Mouse (Mus musculus): ENCODE measurements around the gene Gdf7. TPM values are rescaled to one million over a fixed set of nuclear protein-coding genes. Genes with fewer than 3 reads are reported as not detected.

Gdf7 gene
- polyA plus RNA-seq, 1 experiment from 2014 or later: 2.3 TPM

GRCm38 (mm10) chr12:8325245-8325942 lies 23.6 kb upstream of the Gdf7 start:
- Histone ChIP-seq H3K9me3 (replicated peaks) (no peaks in the 10 kb centered on the region), H3K9ac (no peak overlapping the region), H3K36me3 (peaks cover 19% of the 10 kb centered on the region), H3K27me3 (no peaks in the 10 kb centered on the region), H3K4me1 (peaks cover 12% of the 10 kb centered on the region), H3K27ac (no peak overlapping the region), H3K4me2 (replicated peaks) (no peak overlapping the region), H3K4me3 (no peak overlapping the region)
- ATAC-seq (ENCODE audit: low FRiP score): no peak
- 93% methylated on average over 13 of the region's 13 CpGs for WGBS

GRCm38 (mm10) chr12:8324086-8324485 lies 22.3 kb upstream of the Gdf7 start:
- WGBS: 88% methylated on average over 10 of the region's 10 CpGs
- Histone ChIP-seq H3K27me3 (no peaks in the 10 kb centered on the region), H3K4me3 (no peak overlapping the region), H3K4me1 (peaks cover 12% of the 10 kb centered on the region), H3K4me2 (replicated peaks) (no peak overlapping the region), H3K36me3 (peaks cover 25% of the 10 kb centered on the region), H3K9ac (no peak overlapping the region), H3K9me3 (replicated peaks) (no peaks in the 10 kb centered on the region), H3K27ac (no peak overlapping the region)
- no peak for ATAC-seq (ENCODE audit: low FRiP score)

- H3K4me3 ChIP-seq: no peak overlapping the region
- H3K27me3 ChIP-seq: no peaks in the 10 kb centered on the region
- no peaks in the 10 kb centered on the region for H3K4me1 ChIP-seq
- no peak overlapping the region for H3K27ac ChIP-seq
- no peaks in the 10 kb centered on the region for H3K9me3 ChIP-seq (replicated peaks)
- no peak overlapping the region for H3K9ac ChIP-seq
- H3K4me2 ChIP-seq (replicated peaks): no peak overlapping the region
- no peak for ATAC-seq (ENCODE audit: low FRiP score)
- peaks cover 35% of the 10 kb centered on the region for H3K36me3 ChIP-seq
- 95% methylated on average over 10 of the region's 10 CpGs for WGBS
Observed at GRCm38 (mm10) chr12:8321506-8321905, 19.8 kb upstream of the Gdf7 start.

- Histone ChIP-seq H3K4me3 (no peak overlapping the region), H3K9ac (no peak overlapping the region)
- WGBS: 53% methylated on average over 5 of the region's 5 CpGs
Observed at GRCm38 (mm10) chr12:8320084-8320713, 18.4 kb upstream of the Gdf7 start.

GRCm38 (mm10) chr12:8316541-8316940 lies 14.8 kb upstream of the Gdf7 start:
- peaks cover 23% of the 10 kb centered on the region for H3K36me3 ChIP-seq
- WGBS: 84% methylated on average over 5 of the region's 5 CpGs

More at GRCm38 (mm10) chr12:8320084-8320713, 18.4 kb upstream of the Gdf7 start:
- Histone ChIP-seq H3K4me1 (no peaks in the 10 kb centered on the region), H3K9me3 (replicated peaks) (no peaks in the 10 kb centered on the region), H3K27ac (no peak overlapping the region), H3K4me2 (replicated peaks) (no peak overlapping the region), H3K36me3 (peaks cover 35% of the 10 kb centered on the region), H3K27me3 (no peaks in the 10 kb centered on the region)
- ATAC-seq (ENCODE audit: low FRiP score): peak; percentile 26; the same call in 1 of the 2 replicates

GRCm38 (mm10) chr12:8313773-8314172 lies 12.0 kb upstream of the Gdf7 start:
- peaks cover 15% of the 10 kb centered on the region for H3K4me1 ChIP-seq
- peak overlapping the region; percentile 70 for H3K9ac ChIP-seq
- H3K4me2 ChIP-seq (replicated peaks): peak overlapping the region; percentile 66
- H3K4me3 ChIP-seq: peak overlapping the region; percentile 61
- H3K27me3 ChIP-seq: peaks cover 24% of the 10 kb centered on the region
- peak; percentile 24; the same call in 1 of the 2 replicates for ATAC-seq (ENCODE audit: low FRiP score)
- H3K36me3 ChIP-seq: peaks cover 12% of the 10 kb centered on the region; the same call in 1 of the 2 replicates
- no peak overlapping the region for H3K27ac ChIP-seq
- no peaks in the 10 kb centered on the region for H3K9me3 ChIP-seq (replicated peaks)
- WGBS: 22% methylated on average over 12 of the region's 12 CpGs

More at GRCm38 (mm10) chr12:8316541-8316940, 14.8 kb upstream of the Gdf7 start:
- H3K27ac ChIP-seq: no peak overlapping the region
- no peak for ATAC-seq (ENCODE audit: low FRiP score)
- no peak overlapping the region for H3K4me3 ChIP-seq
- H3K4me1 ChIP-seq: peaks cover 7% of the 10 kb centered on the region; the same call in 1 of the 2 replicates
- H3K9me3 ChIP-seq (replicated peaks): no peaks in the 10 kb centered on the region
- no peak overlapping the region for H3K9ac ChIP-seq
- H3K4me2 ChIP-seq (replicated peaks): no peak overlapping the region
- H3K27me3 ChIP-seq: peaks cover 7% of the 10 kb centered on the region; the same call in 1 of the 2 replicates

- H3K27me3 ChIP-seq: peaks cover 24% of the 10 kb centered on the region
- H3K4me2 ChIP-seq (replicated peaks): peak within 1 kb of the TSS; percentile 66
- peaks cover 8% of the 10 kb centered on the region; the same call in 1 of the 2 replicates for H3K36me3 ChIP-seq
- peaks cover 15% of the 10 kb centered on the region for H3K4me1 ChIP-seq
- 0 out of 2 replicates have a peak within 1 kb of the TSS, but pooled peaks have one; percentile 24 for H3K27ac ChIP-seq
- H3K9me3 ChIP-seq (replicated peaks): no peaks in the 10 kb centered on the region
- 1% methylated on average over 37 of the region's 38 CpGs for WGBS
- peak within 1 kb of the TSS; percentile 70 for H3K9ac ChIP-seq
- peak within 1 kb of the TSS; percentile 61 for H3K4me3 ChIP-seq
- peak; percentile 82 for ATAC-seq (ENCODE audit: low FRiP score)
Observed at GRCm38 (mm10) chr12:8313270-8313771, 11.6 kb upstream of the Gdf7 start, which contains the start of gene Hs1bp3. Gene Hs1bp3 (plus strand): TSS chr12:8313432.

GRCm38 (mm10) chr12:8312266-8312665 lies 10.5 kb upstream of the Gdf7 start:
- Histone ChIP-seq H3K4me2 (replicated peaks) (no peak overlapping the region), H3K4me1 (peaks cover 15% of the 10 kb centered on the region), H3K36me3 (no peaks in the 10 kb centered on the region), H3K4me3 (no peak overlapping the region), H3K9ac (no peak overlapping the region), H3K27ac (no peak overlapping the region), H3K27me3 (peaks cover 24% of the 10 kb centered on the region), H3K9me3 (replicated peaks) (no peaks in the 10 kb centered on the region)
- no peak for ATAC-seq (ENCODE audit: low FRiP score)
- WGBS: 75% methylated on average over 4 of the region's 4 CpGs

GRCm38 (mm10) chr12:8310992-8311391 lies 9.2 kb upstream of the Gdf7 start:
- ATAC-seq (ENCODE audit: low FRiP score): no peak
- Histone ChIP-seq H3K27ac (no peak overlapping the region), H3K4me3 (no peak overlapping the region), H3K27me3 (peaks cover 29% of the 10 kb centered on the region), H3K4me2 (replicated peaks) (0 out of 2 replicates have a peak overlapping the region, but pooled peaks have one; percentile 9), H3K4me1 (peaks cover 17% of the 10 kb centered on the region), H3K9ac (no peak overlapping the region; the same call in 1 of the 2 replicates), H3K9me3 (replicated peaks) (no peaks in the 10 kb centered on the region), H3K36me3 (no peaks in the 10 kb centered on the region)
- WGBS: 39% methylated on average over 17 of the region's 17 CpGs

- no peak overlapping the region for H3K4me3 ChIP-seq
- H3K4me2 ChIP-seq (replicated peaks): no peak overlapping the region
- H3K9me3 ChIP-seq (replicated peaks): no peaks in the 10 kb centered on the region
- H3K4me1 ChIP-seq: peaks cover 16% of the 10 kb centered on the region
- WGBS: 53% methylated on average over 1 of the region's 1 CpGs
- H3K36me3 ChIP-seq: no peaks in the 10 kb centered on the region
- H3K9ac ChIP-seq: no peak overlapping the region
- 0 out of 2 replicates have a peak, but pooled peaks have one; percentile 3 for ATAC-seq (ENCODE audit: low FRiP score)
- no peak overlapping the region for H3K27ac ChIP-seq
- peaks cover 65% of the 10 kb centered on the region for H3K27me3 ChIP-seq
Observed at GRCm38 (mm10) chr12:8306910-8307309, 5.2 kb upstream of the Gdf7 start.

- ATAC-seq (ENCODE audit: low FRiP score): peak; percentile 55
- 4% methylated on average over 5 of the region's 5 CpGs for WGBS
- Histone ChIP-seq H3K27me3 (peaks cover 65% of the 10 kb centered on the region), H3K4me1 (peaks cover 21% of the 10 kb centered on the region), H3K9ac (no peak overlapping the region), H3K9me3 (replicated peaks) (no peaks in the 10 kb centered on the region), H3K4me2 (replicated peaks) (no peak overlapping the region), H3K27ac (no peak overlapping the region), H3K36me3 (no peaks in the 10 kb centered on the region), H3K4me3 (no peak overlapping the region)
Observed at GRCm38 (mm10) chr12:8306432-8306831, 4.7 kb upstream of the Gdf7 start.

GRCm38 (mm10) chr12:8305258-8305657 lies 3.5 kb upstream of the Gdf7 start:
- Histone ChIP-seq H3K36me3 (no peaks in the 10 kb centered on the region), H3K9ac (no peak overlapping the region), H3K4me1 (peaks cover 21% of the 10 kb centered on the region), H3K4me3 (no peak overlapping the region), H3K27me3 (peaks cover 65% of the 10 kb centered on the region), H3K4me2 (replicated peaks) (no peak overlapping the region), H3K9me3 (replicated peaks) (no peaks in the 10 kb centered on the region), H3K27ac (no peak overlapping the region)
- no peak for ATAC-seq (ENCODE audit: low FRiP score)
- WGBS: 47% methylated on average over 2 of the region's 2 CpGs
